Comparison of ENCODE assay signal across 14 mouse cellular contexts in the genomic region with DNA sequence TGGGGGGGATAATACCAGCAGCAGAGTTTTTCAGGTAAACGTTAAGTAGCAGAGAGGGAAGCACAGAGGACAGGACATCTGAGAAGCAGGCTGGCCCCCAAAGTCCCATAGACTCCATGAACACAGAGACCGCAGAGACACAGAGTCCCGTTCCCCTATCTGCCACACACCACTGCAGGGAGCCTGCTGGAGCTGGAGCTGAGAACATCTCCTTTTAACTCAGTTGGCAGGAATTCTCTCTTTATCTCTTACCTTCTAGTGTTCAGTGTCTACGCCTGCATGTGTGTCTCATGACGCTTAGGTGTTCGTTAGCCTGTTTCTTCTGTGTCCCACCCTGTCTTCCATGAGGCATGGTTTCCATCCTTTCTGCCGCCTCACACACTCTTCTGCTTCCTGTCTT.
"Had no signal": no experiment of that assay in that cellular context is flagged by ENCODE, and none has a peak within 500 bp of the region (broad histone marks: within the 10 kb centered on the region; RNA-seq: fewer than 3 reads in every experiment).

No protein-coding gene starts in this region.

- H3K9me3 ChIP-seq: megakaryocyte, embryonic 14.5 days; midbrain, embryonic 12.5 days; midbrain, embryonic 15.5 days; neural tube, embryonic 12.5 days; stomach, embryonic 15.5 days had no signal

- H3K4me2 ChIP-seq: lung, embryonic 14.5 days; midbrain, embryonic 12.5 days; midbrain, embryonic 15.5 days; neural tube, embryonic 12.5 days; stomach, embryonic 15.5 days had no signal

- H3K4me3 ChIP-seq: megakaryocyte, embryonic 14.5 days; midbrain, embryonic 12.5 days; midbrain, embryonic 15.5 days; neural tube, embryonic 12.5 days; stomach, embryonic 15.5 days had no signal

- H3K27me3 ChIP-seq: midbrain, embryonic 12.5 days; midbrain, embryonic 15.5 days; neural tube, embryonic 12.5 days; stomach, embryonic 15.5 days had no signal

- DNase-seq: lung, adult 18-20 months; lung, embryonic 14.5 days; lung, postnatal 10 days; lung, postnatal 4 days; right cerebral cortex, postnatal 14 days; thymus, adult 2 months; thymus, postnatal 25 days; thymus, postnatal 4 days had no signal

- H3K27ac ChIP-seq: midbrain, embryonic 12.5 days; midbrain, embryonic 15.5 days; neural tube, embryonic 12.5 days; stomach, embryonic 15.5 days; stomach, postnatal 0 days had no signal

- H3K9ac ChIP-seq: lung, embryonic 14.5 days; midbrain, embryonic 12.5 days; midbrain, embryonic 15.5 days; neural tube, embryonic 12.5 days; stomach, embryonic 15.5 days had no signal

- H3K36me3 ChIP-seq: midbrain, embryonic 12.5 days; midbrain, embryonic 15.5 days; neural tube, embryonic 12.5 days; stomach, embryonic 15.5 days had no signal

- ATAC-seq: midbrain, embryonic 15.5 days had no signal
